Mouse (Mus musculus): ENCODE measurements around the gene Cdh4. TPM values are rescaled to one million over a fixed set of nuclear protein-coding genes. Genes with fewer than 3 reads are reported as not detected.

The Cdh4 gene
- polyA plus RNA-seq, 1 experiment from 2014 or later = 43.0 TPM

DNA sequence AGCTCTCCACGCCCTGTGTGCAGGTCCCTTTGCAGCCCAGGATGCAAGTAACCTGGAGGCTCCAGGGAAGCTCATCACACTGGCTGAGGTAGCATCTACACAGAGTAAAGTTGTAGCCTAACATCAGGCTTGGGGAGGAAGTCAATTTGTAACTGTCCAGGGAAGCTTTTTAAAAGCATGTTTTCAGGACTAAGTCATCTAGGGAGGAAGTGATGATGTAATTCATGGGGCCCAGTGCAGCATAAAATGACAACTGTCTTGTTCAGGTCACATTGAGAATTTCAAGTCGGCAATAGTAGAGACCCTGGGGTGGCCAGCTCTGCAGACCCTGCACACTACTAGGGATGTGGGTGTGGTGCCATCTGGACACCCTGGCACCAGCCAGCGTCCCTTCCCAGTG lies 213.3 kb downstream of the Cdh4 start:
- WGBS = 75% methylated on average over 3 of the region's 3 CpGs

DNA sequence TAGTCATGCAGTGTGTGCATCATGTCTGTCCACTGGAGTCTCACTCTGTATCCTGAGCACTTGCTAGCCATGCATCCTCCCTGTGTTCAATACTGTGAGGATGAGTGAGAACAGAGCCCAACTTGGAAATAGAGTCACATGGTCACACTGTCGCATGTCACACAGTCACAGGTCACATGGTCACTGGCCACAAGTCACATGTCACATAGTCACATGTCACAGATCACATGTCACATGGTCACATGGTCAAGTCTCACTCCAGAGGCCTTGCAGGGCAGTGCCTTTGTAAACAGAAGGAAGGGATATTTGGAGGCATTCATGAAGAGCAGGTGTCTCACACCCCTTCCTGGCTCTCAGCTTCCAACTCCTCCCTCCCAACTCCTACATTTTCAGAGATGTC lies 217.0 kb downstream of the Cdh4 start:
- Histone ChIP-seq H3K9me3 (ENCODE audit: control insufficient read depth, low read length) (no peaks in the 10 kb centered on the region), H3K36me3 (ENCODE audit: control insufficient read depth, insufficient read depth, low read length) (no peaks in the 10 kb centered on the region), H3K4me3 (ENCODE audit: low read length) (no peak overlapping the region), H3K4me1 (ENCODE audit: control insufficient read depth, insufficient read depth, low read depth, low read length) (peaks cover 18% of the 10 kb centered on the region), H3K27ac (ENCODE audit: low read depth, low read length) (no peak overlapping the region), H3K4me2 (ENCODE audit: low read length) (no peak overlapping the region), H3K27me3 (replicated peaks; ENCODE audit: control insufficient read depth, insufficient read depth, low read length) (no peaks in the 10 kb centered on the region; the same call in 1 of the 2 replicates), H3K9ac (ENCODE audit: low read depth, low read length) (no peak overlapping the region)
- 92% methylated on average over 1 of the region's 1 CpGs for WGBS
- ATAC-seq = no peak

More for the DNA sequence above, 213.3 kb downstream of the Cdh4 start:
- Histone ChIP-seq H3K4me3 (ENCODE audit: low read length) (no peak overlapping the region), H3K9ac (ENCODE audit: low read depth, low read length) (no peak overlapping the region), H3K27me3 (replicated peaks; ENCODE audit: control insufficient read depth, insufficient read depth, low read length) (no peaks in the 10 kb centered on the region; the same call in 1 of the 2 replicates), H3K9me3 (ENCODE audit: control insufficient read depth, low read length) (no peaks in the 10 kb centered on the region), H3K4me2 (ENCODE audit: low read length) (no peak overlapping the region), H3K36me3 (ENCODE audit: control insufficient read depth, insufficient read depth, low read length) (no peaks in the 10 kb centered on the region), H3K4me1 (ENCODE audit: control insufficient read depth, insufficient read depth, low read depth, low read length) (no peaks in the 10 kb centered on the region), H3K27ac (ENCODE audit: low read depth, low read length) (no peak overlapping the region)
- ATAC-seq = no peak

DNA sequence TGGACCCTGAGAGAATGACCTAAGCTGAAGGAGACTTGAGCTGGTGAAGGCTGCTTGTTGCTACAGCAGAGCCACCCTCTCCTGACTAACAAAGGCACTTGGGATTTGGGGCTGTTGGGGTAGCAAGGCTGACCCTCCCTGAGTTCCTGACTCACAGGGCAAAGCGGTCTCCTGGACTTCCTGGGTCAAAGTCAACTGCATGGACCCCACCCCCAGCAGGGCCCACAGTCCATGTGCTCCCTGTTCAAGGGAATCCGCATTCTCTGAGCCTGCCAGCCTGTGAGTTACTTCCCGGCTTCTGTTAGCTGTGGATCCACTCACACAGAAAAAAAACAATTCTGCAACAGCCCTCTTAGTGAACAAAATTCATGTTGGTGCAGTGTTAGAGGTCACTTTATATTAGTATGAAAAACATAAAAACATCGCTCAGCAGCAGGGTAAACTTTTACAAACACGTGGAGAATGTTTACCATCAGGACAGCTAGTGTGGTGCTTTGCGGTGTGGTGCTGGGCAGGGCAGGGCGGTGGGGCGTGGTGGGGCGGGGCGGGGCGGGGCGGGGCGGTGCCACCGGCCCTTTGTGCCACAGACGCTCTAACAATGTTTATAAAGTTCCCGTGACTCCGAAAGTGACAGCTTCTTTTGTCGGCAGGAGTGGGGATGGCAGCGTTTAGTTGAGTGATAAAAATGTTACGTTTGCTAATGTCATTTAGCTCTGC lies 219.9 kb downstream of the Cdh4 start:
- Histone ChIP-seq H3K4me3 (ENCODE audit: low read length) (no peak overlapping the region), H3K27ac (ENCODE audit: low read depth, low read length) (no peak overlapping the region), H3K9ac (ENCODE audit: low read depth, low read length) (no peak overlapping the region), H3K4me2 (ENCODE audit: low read length) (0 out of 2 replicates have a peak overlapping the region, but pooled peaks have one; percentile 8), H3K9me3 (ENCODE audit: control insufficient read depth, low read length) (no peaks in the 10 kb centered on the region), H3K36me3 (ENCODE audit: control insufficient read depth, insufficient read depth, low read length) (no peaks in the 10 kb centered on the region), H3K27me3 (replicated peaks; ENCODE audit: control insufficient read depth, insufficient read depth, low read length) (peaks cover 3% of the 10 kb centered on the region; the same call in 1 of the 2 replicates), H3K4me1 (ENCODE audit: control insufficient read depth, insufficient read depth, low read depth, low read length) (peaks cover 19% of the 10 kb centered on the region)
- ATAC-seq = no peak
- WGBS = 4% methylated on average over 19 of the region's 20 CpGs

DNA sequence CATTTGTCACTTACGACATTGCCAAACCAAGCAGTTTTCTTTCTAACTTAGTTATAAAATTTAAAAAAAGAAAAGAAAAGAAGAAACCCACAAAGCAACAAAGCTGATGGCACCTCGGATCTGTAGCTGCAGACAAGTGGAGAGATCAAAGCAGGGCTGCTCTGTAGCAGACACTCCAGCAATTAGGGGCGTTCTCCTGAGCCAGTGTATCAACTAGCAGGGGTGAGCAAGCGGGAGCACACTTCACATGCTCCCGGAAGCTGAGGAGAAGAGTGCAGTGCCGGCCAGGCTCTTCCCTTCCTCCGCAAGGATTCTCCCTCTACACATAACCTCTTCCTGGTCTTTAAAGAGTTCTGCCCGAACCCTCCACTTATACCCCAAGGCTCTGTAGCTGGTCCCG lies 220.5 kb downstream of the Cdh4 start:
- H3K36me3 ChIP-seq (ENCODE audit: control insufficient read depth, insufficient read depth, low read length) = no peaks in the 10 kb centered on the region
- peaks cover 3% of the 10 kb centered on the region; the same call in 1 of the 2 replicates for H3K27me3 ChIP-seq (replicated peaks; ENCODE audit: control insufficient read depth, insufficient read depth, low read length)
- no peak overlapping the region for H3K4me3 ChIP-seq (ENCODE audit: low read length)
- H3K27ac ChIP-seq (ENCODE audit: low read depth, low read length) = no peak overlapping the region
- peaks cover 19% of the 10 kb centered on the region for H3K4me1 ChIP-seq (ENCODE audit: control insufficient read depth, insufficient read depth, low read depth, low read length)
- ATAC-seq = no peak
- no peak overlapping the region for H3K9ac ChIP-seq (ENCODE audit: low read depth, low read length)
- WGBS = 8% methylated on average over 9 of the region's 9 CpGs
- H3K9me3 ChIP-seq (ENCODE audit: control insufficient read depth, low read length) = no peaks in the 10 kb centered on the region
- no peak overlapping the region for H3K4me2 ChIP-seq (ENCODE audit: low read length)

DNA sequence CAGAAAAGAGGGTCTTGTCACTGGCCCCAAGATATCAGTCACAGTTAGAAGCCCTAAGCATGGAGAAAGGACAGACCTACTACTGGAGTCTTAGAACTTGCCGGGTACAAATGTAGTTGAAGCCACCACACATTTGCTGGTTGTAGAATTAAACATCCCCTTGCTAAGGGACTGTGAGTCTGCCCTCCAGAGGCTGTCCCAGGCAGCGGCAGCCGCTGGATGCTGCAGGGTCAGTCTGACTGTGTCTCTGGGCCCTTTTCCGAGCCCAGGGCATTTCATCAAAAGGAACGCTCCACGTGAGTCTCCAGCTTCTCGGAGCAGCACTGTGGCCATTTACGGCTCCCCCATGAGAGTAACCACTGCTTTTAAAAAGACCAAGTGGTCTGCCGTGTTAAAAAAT lies 221.4 kb downstream of the Cdh4 start:
- no peaks in the 10 kb centered on the region for H3K9me3 ChIP-seq (ENCODE audit: control insufficient read depth, low read length)
- no peak overlapping the region for H3K27ac ChIP-seq (ENCODE audit: low read depth, low read length)
- H3K9ac ChIP-seq (ENCODE audit: low read depth, low read length) = no peak overlapping the region
- no peak overlapping the region for H3K4me2 ChIP-seq (ENCODE audit: low read length)
- peaks cover 3% of the 10 kb centered on the region; the same call in 1 of the 2 replicates for H3K27me3 ChIP-seq (replicated peaks; ENCODE audit: control insufficient read depth, insufficient read depth, low read length)
- no peak for ATAC-seq
- H3K4me3 ChIP-seq (ENCODE audit: low read length) = no peak overlapping the region
- 25% methylated on average over 9 of the region's 9 CpGs for WGBS
- no peaks in the 10 kb centered on the region for H3K36me3 ChIP-seq (ENCODE audit: control insufficient read depth, insufficient read depth, low read length)
- H3K4me1 ChIP-seq (ENCODE audit: control insufficient read depth, insufficient read depth, low read depth, low read length) = peaks cover 25% of the 10 kb centered on the region

DNA sequence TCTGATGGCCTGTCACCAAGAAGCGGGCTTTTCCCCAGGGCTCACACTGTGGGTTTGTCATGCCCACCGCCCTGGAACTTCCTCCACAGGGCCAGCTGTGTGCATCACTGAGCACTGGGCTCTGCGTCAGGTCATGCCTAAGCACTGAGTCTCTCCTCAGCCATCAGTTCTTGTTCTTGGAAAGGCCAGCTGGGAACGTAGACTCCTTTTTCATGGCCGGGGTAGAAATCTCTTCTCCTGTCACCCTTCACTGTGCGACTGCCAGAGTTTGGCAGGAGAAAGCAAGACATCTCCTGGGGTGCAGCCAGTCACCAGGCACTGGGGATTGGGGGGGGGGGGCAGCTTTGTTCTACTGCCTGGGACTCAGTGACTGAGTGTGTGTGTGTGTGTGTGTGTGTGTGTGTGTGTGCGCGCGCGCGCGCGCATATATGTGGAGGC lies 222.0 kb downstream of the Cdh4 start:
- peak; percentile 87 for ATAC-seq
- no peak overlapping the region for H3K9ac ChIP-seq (ENCODE audit: low read depth, low read length)
- 68% methylated on average over 13 of the region's 13 CpGs for WGBS
- H3K27me3 ChIP-seq (replicated peaks; ENCODE audit: control insufficient read depth, insufficient read depth, low read length) = peaks cover 3% of the 10 kb centered on the region; the same call in 1 of the 2 replicates
- H3K9me3 ChIP-seq (ENCODE audit: control insufficient read depth, low read length) = no peaks in the 10 kb centered on the region
- no peaks in the 10 kb centered on the region for H3K36me3 ChIP-seq (ENCODE audit: control insufficient read depth, insufficient read depth, low read length)
- no peak overlapping the region for H3K4me2 ChIP-seq (ENCODE audit: low read length)
- H3K4me1 ChIP-seq (ENCODE audit: control insufficient read depth, insufficient read depth, low read depth, low read length) = peaks cover 29% of the 10 kb centered on the region
- no peak overlapping the region for H3K4me3 ChIP-seq (ENCODE audit: low read length)
- H3K27ac ChIP-seq (ENCODE audit: low read depth, low read length) = 0 out of 2 replicates have a peak overlapping the region, but pooled peaks have one; percentile 49

DNA sequence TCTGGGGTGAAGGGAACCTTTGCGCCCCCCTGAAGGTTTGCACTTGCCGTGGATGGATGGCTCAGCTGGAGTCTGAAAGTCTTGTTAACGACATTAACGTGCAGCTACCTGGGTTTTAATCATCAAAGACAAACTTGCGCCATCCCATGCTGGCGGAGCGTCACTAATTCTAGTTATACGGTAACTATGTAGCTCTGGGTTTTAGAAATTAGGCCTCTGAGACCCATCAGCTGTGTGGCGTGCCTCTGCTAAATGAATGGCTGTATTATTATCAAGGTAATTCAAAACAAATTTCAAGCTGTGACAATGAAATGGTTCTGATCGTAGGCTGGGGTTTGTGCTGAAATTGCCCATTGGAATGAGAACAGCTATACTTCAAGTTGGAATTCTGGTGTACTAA lies 228.5 kb downstream of the Cdh4 start:
- WGBS = 34% methylated on average over 10 of the region's 10 CpGs

DNA sequence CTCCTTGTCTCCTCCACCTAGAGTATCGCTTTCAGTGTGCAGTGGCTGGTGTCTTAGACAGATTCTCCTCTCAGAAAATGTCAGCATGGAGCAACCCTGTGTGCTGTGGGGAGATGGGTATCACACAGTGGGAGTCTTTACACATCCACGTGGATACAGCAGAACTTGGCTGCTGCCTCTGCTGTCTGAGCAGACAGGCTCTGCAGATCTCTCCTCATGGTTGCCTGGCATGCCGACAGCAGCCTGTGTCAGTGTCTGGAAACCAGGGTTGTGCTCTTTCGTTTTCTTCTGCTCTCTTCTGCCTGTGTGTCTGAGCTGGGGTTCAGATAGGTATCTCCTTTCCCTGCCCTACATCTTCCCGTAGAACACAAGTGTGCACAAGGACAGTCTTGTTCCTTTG lies 237.6 kb downstream of the Cdh4 start:
- peak; percentile 47 for ATAC-seq
- H3K27ac ChIP-seq (ENCODE audit: low read depth, low read length) = no peak overlapping the region
- no peaks in the 10 kb centered on the region for H3K9me3 ChIP-seq (ENCODE audit: control insufficient read depth, low read length)
- H3K4me2 ChIP-seq (ENCODE audit: low read length) = no peak overlapping the region
- H3K9ac ChIP-seq (ENCODE audit: low read depth, low read length) = no peak overlapping the region
- H3K4me1 ChIP-seq (ENCODE audit: control insufficient read depth, insufficient read depth, low read depth, low read length) = peaks cover 3% of the 10 kb centered on the region; the same call in 1 of the 2 replicates
- no peak overlapping the region for H3K4me3 ChIP-seq (ENCODE audit: low read length)
- WGBS = 50% methylated on average over 5 of the region's 5 CpGs
- H3K27me3 ChIP-seq (replicated peaks; ENCODE audit: control insufficient read depth, insufficient read depth, low read length) = no peaks in the 10 kb centered on the region; the same call in 1 of the 2 replicates
- H3K36me3 ChIP-seq (ENCODE audit: control insufficient read depth, insufficient read depth, low read length) = no peaks in the 10 kb centered on the region

More for the DNA sequence above, 228.5 kb downstream of the Cdh4 start:
- Histone ChIP-seq H3K36me3 (ENCODE audit: control insufficient read depth, insufficient read depth, low read length) (no peaks in the 10 kb centered on the region), H3K9ac (ENCODE audit: low read depth, low read length) (no peak overlapping the region), H3K9me3 (ENCODE audit: control insufficient read depth, low read length) (no peaks in the 10 kb centered on the region), H3K4me3 (ENCODE audit: low read length) (no peak overlapping the region), H3K27me3 (replicated peaks; ENCODE audit: control insufficient read depth, insufficient read depth, low read length) (no peaks in the 10 kb centered on the region; the same call in 1 of the 2 replicates), H3K4me1 (ENCODE audit: control insufficient read depth, insufficient read depth, low read depth, low read length) (peaks cover 19% of the 10 kb centered on the region), H3K4me2 (ENCODE audit: low read length) (no peak overlapping the region), H3K27ac (ENCODE audit: low read depth, low read length) (no peak overlapping the region)
- ATAC-seq = no peak

DNA sequence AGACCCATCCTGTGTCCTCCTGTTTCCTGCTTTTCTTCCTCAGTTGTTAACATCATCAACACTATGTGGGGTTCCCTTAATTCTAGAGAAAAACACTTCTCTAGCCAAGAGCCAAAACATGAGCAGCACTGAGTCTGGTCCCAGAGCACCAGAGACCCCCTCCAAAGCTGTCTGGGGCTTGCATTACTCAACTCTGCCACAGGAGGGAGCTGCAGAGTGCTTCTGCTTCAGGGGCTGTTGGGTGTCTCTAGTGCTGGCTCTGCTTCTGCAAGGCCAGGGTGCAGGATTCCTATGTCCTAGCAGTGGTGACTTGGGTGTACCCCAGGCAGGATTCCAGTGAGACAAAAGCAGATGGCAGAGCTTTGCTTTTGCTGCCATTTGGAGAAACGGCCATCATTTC lies 239.2 kb downstream of the Cdh4 start:
- Histone ChIP-seq H3K9ac (ENCODE audit: low read depth, low read length) (no peak overlapping the region), H3K36me3 (ENCODE audit: control insufficient read depth, insufficient read depth, low read length) (no peaks in the 10 kb centered on the region), H3K4me2 (ENCODE audit: low read length) (no peak overlapping the region), H3K4me3 (ENCODE audit: low read length) (no peak overlapping the region), H3K27ac (ENCODE audit: low read depth, low read length) (no peak overlapping the region), H3K27me3 (replicated peaks; ENCODE audit: control insufficient read depth, insufficient read depth, low read length) (no peaks in the 10 kb centered on the region; the same call in 1 of the 2 replicates), H3K4me1 (ENCODE audit: control insufficient read depth, insufficient read depth, low read depth, low read length) (peaks cover 3% of the 10 kb centered on the region; the same call in 1 of the 2 replicates), H3K9me3 (ENCODE audit: control insufficient read depth, low read length) (no peaks in the 10 kb centered on the region)
- ATAC-seq = no peak
- WGBS = 90% methylated on average over 1 of the region's 1 CpGs
